Mouse (Mus musculus) CD4-positive, CD25-positive, alpha-beta regulatory T cell, adult 4 months (primary cell): ENCODE data around the gene Ide. TPM values are rescaled to one million over a fixed set of nuclear protein-coding genes. Genes with fewer than 3 reads are reported as not detected.

ENCODE experiments used
- ATAC-seq: one replicate; pipeline ENCODE4 v1.8.0; 2017
- polyA plus RNA-seq, 2 experiments: library from polyadenylated mRNA; unstranded; fragments of 100-300 nt; shearing (Covaris generic); gene quantifications; one replicate each; pipeline ENCODE4 v1.2.1; 2017

Gene Ide
- polyA plus RNA-seq, 2 experiments from 2014 or later = 56.0 to 64.4 TPM

GRCm38 (mm10) chr19:37333357-37333756 lies 4.3 kb downstream of the Ide start:
- peak; percentile 51 for ATAC-seq

- no peak for ATAC-seq
These were observed 4.9 kb downstream of the Ide start for GRCm38 (mm10) chr19:37332726-37333125.

- no peak for ATAC-seq
These were observed 10.4 kb downstream of the Ide start for GRCm38 (mm10) chr19:37327216-37327615.

- ATAC-seq = no peak
These were observed 14.1 kb downstream of the Ide start for GRCm38 (mm10) chr19:37323566-37323965.

GRCm38 (mm10) chr19:37320802-37321619 lies 16.6 kb downstream of the Ide start:
- no peak for ATAC-seq

GRCm38 (mm10) chr19:37317359-37317758 lies 20.3 kb downstream of the Ide start:
- no peak for ATAC-seq

- no peak for ATAC-seq
These were observed 22.6 kb downstream of the Ide start for GRCm38 (mm10) chr19:37315091-37315490.

GRCm38 (mm10) chr19:37311426-37311825 lies 26.2 kb downstream of the Ide start:
- no peak for ATAC-seq

GRCm38 (mm10) chr19:37310133-37310532 lies 27.5 kb downstream of the Ide start:
- ATAC-seq = no peak

- no peak for ATAC-seq
These were observed 28.7 kb downstream of the Ide start for GRCm38 (mm10) chr19:37308941-37309340.

GRCm38 (mm10) chr19:37307826-37308545 lies 29.7 kb downstream of the Ide start:
- ATAC-seq = no peak

GRCm38 (mm10) chr19:37306176-37306575 lies 31.5 kb downstream of the Ide start:
- no peak for ATAC-seq

GRCm38 (mm10) chr19:37304866-37305265 lies 32.8 kb downstream of the Ide start:
- no peak for ATAC-seq

GRCm38 (mm10) chr19:37304006-37304405 lies 33.6 kb downstream of the Ide start:
- ATAC-seq = no peak

- no peak for ATAC-seq
These were observed 35.9 kb downstream of the Ide start for GRCm38 (mm10) chr19:37301733-37302132.

GRCm38 (mm10) chr19:37291676-37292075 lies 46.0 kb downstream of the Ide start:
- no peak for ATAC-seq

GRCm38 (mm10) chr19:37290906-37291305 lies 46.7 kb downstream of the Ide start:
- no peak for ATAC-seq

- no peak for ATAC-seq
These were observed 52.9 kb downstream of the Ide start for GRCm38 (mm10) chr19:37284775-37285174.

GRCm38 (mm10) chr19:37283166-37283565 lies 54.5 kb downstream of the Ide start:
- ATAC-seq = no peak

- ATAC-seq = no peak
These were observed 55.9 kb downstream of the Ide start for GRCm38 (mm10) chr19:37281710-37282109.

- no peak for ATAC-seq
These were observed 58.5 kb downstream of the Ide start for GRCm38 (mm10) chr19:37279194-37279593.

- no peak for ATAC-seq
These were observed 62.1 kb downstream of the Ide start for GRCm38 (mm10) chr19:37275555-37275954.

GRCm38 (mm10) chr19:37269106-37269505 lies 68.5 kb downstream of the Ide start:
- no peak for ATAC-seq
